Mouse (Mus musculus): ENCODE measurements around the gene Rbm48. TPM values are rescaled to one million over a fixed set of nuclear protein-coding genes. Genes with fewer than 3 reads are reported as not detected.

Gene Rbm48
- 6.4 and 10.9 TPM in 2 replicates for polyA plus RNA-seq (2012; rRNA removed)

GRCm38 (mm10) chr5:3596399-3596766 lies at the start of gene Rbm48:
Gene Rbm48 (minus strand): TSS chr5:3596585.
- no peaks in the 10 kb centered on the region for H3K27me3 ChIP-seq (ENCODE audit: control insufficient read depth, insufficient read depth, low read length)
- H3K27ac ChIP-seq (ENCODE audit: control insufficient read depth, insufficient read depth, low read depth, low read length), result peak within 1 kb of the TSS; percentile 76
- peak within 1 kb of the TSS; percentile 92 for H3K4me3 ChIP-seq (ENCODE audit: control insufficient read depth, low read depth, low read length)
- TF ChIP-seq POLR2A (IDR thresholded peaks at IDR 0.05; ENCODE audit: control insufficient read depth, low read depth, low read length), result no peak
- TF ChIP-seq CTCF (IDR thresholded peaks at IDR 0.05; ENCODE audit: control insufficient read depth, insufficient read depth, insufficient replicate concordance, low read depth, low read length), result peak; percentile 70; the same call in 1 of the 2 replicates
- H3K36me3 ChIP-seq (ENCODE audit: control insufficient read depth, insufficient read depth, low read length), result no peaks in the 10 kb centered on the region
- peaks cover 8% of the 10 kb centered on the region for H3K4me1 ChIP-seq (ENCODE audit: control insufficient read depth, insufficient read depth, low read length)

DNA sequence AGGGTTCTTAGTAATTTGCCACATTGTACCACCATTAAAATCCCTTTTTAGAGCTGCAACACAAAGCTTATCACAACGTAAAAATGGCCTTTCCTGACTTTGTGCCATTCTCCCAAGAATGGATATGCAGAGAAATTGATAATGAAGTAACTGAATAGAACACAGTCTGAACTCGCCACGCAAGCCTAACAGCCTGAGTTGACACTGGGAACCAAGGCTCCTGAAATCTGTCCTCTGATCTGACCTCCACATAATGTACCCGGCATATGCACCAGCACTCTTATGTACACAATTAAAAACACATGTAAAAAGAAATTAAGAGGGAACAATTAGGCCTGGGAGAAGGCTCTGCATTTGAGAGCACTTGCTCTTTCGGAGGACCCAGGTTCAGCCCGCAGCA lies 48.9 kb upstream of the Rbm48 start:
- Histone ChIP-seq H3K27ac (ENCODE audit: control insufficient read depth, insufficient read depth, low read depth, low read length) (no peak overlapping the region), H3K4me1 (ENCODE audit: control insufficient read depth, insufficient read depth, low read length) (peaks cover 2% of the 10 kb centered on the region; the same call in 1 of the 2 replicates), H3K27me3 (ENCODE audit: control insufficient read depth, insufficient read depth, low read length) (no peaks in the 10 kb centered on the region), H3K4me3 (ENCODE audit: control insufficient read depth, low read depth, low read length) (no peak overlapping the region), H3K36me3 (ENCODE audit: control insufficient read depth, insufficient read depth, low read length) (peaks cover 3% of the 10 kb centered on the region; the same call in 1 of the 2 replicates)
- TF ChIP-seq POLR2A (IDR thresholded peaks at IDR 0.05; ENCODE audit: control insufficient read depth, low read depth, low read length), result no peak

GRCm38 (mm10) chr5:3644621-3645020 lies 48.2 kb upstream of the Rbm48 start:
- Histone ChIP-seq H3K27ac (ENCODE audit: control insufficient read depth, insufficient read depth, low read depth, low read length) (no peak overlapping the region), H3K4me3 (ENCODE audit: control insufficient read depth, low read depth, low read length) (no peak overlapping the region), H3K27me3 (ENCODE audit: control insufficient read depth, insufficient read depth, low read length) (no peaks in the 10 kb centered on the region), H3K36me3 (ENCODE audit: control insufficient read depth, insufficient read depth, low read length) (peaks cover 3% of the 10 kb centered on the region; the same call in 1 of the 2 replicates), H3K4me1 (ENCODE audit: control insufficient read depth, insufficient read depth, low read length) (peaks cover 2% of the 10 kb centered on the region; the same call in 1 of the 2 replicates)
- TF ChIP-seq CTCF (IDR thresholded peaks at IDR 0.05; ENCODE audit: control insufficient read depth, insufficient read depth, insufficient replicate concordance, low read depth, low read length) (no peak), POLR2A (IDR thresholded peaks at IDR 0.05; ENCODE audit: control insufficient read depth, low read depth, low read length) (no peak)

GRCm38 (mm10) chr5:3635286-3635685 lies 38.9 kb upstream of the Rbm48 start:
- TF ChIP-seq POLR2A (IDR thresholded peaks at IDR 0.05; ENCODE audit: control insufficient read depth, low read depth, low read length) (no peak), CTCF (IDR thresholded peaks at IDR 0.05; ENCODE audit: control insufficient read depth, insufficient read depth, insufficient replicate concordance, low read depth, low read length) (no peak)
- Histone ChIP-seq H3K4me3 (ENCODE audit: control insufficient read depth, low read depth, low read length) (no peak overlapping the region), H3K4me1 (ENCODE audit: control insufficient read depth, insufficient read depth, low read length) (no peaks in the 10 kb centered on the region), H3K27ac (ENCODE audit: control insufficient read depth, insufficient read depth, low read depth, low read length) (no peak overlapping the region), H3K36me3 (ENCODE audit: control insufficient read depth, insufficient read depth, low read length) (peaks cover 2% of the 10 kb centered on the region; the same call in 1 of the 2 replicates), H3K27me3 (ENCODE audit: control insufficient read depth, insufficient read depth, low read length) (no peaks in the 10 kb centered on the region)

GRCm38 (mm10) chr5:3633951-3634350 lies 37.6 kb upstream of the Rbm48 start:
- Histone ChIP-seq H3K27ac (ENCODE audit: control insufficient read depth, insufficient read depth, low read depth, low read length) (no peak overlapping the region), H3K27me3 (ENCODE audit: control insufficient read depth, insufficient read depth, low read length) (no peaks in the 10 kb centered on the region), H3K36me3 (ENCODE audit: control insufficient read depth, insufficient read depth, low read length) (0 out of 2 replicates have a peak, but pooled peaks cover 2% of the 10 kb centered on the region), H3K4me1 (ENCODE audit: control insufficient read depth, insufficient read depth, low read length) (no peaks in the 10 kb centered on the region), H3K4me3 (ENCODE audit: control insufficient read depth, low read depth, low read length) (no peak overlapping the region)
- TF ChIP-seq POLR2A (IDR thresholded peaks at IDR 0.05; ENCODE audit: control insufficient read depth, low read depth, low read length), result no peak
- no peak for TF ChIP-seq CTCF (IDR thresholded peaks at IDR 0.05; ENCODE audit: control insufficient read depth, insufficient read depth, insufficient replicate concordance, low read depth, low read length)

- TF ChIP-seq POLR2A (IDR thresholded peaks at IDR 0.05; ENCODE audit: control insufficient read depth, low read depth, low read length) (no peak), CTCF (IDR thresholded peaks at IDR 0.05; ENCODE audit: control insufficient read depth, insufficient read depth, insufficient replicate concordance, low read depth, low read length) (no peak)
- H3K27ac ChIP-seq (ENCODE audit: control insufficient read depth, insufficient read depth, low read depth, low read length), result no peak overlapping the region
- H3K27me3 ChIP-seq (ENCODE audit: control insufficient read depth, insufficient read depth, low read length), result no peaks in the 10 kb centered on the region
- no peak overlapping the region for H3K4me3 ChIP-seq (ENCODE audit: control insufficient read depth, low read depth, low read length)
- 0 out of 2 replicates have a peak, but pooled peaks cover 2% of the 10 kb centered on the region for H3K36me3 ChIP-seq (ENCODE audit: control insufficient read depth, insufficient read depth, low read length)
- H3K4me1 ChIP-seq (ENCODE audit: control insufficient read depth, insufficient read depth, low read length), result no peaks in the 10 kb centered on the region
These were observed 36.9 kb upstream of the Rbm48 start for GRCm38 (mm10) chr5:3633315-3633714.

DNA sequence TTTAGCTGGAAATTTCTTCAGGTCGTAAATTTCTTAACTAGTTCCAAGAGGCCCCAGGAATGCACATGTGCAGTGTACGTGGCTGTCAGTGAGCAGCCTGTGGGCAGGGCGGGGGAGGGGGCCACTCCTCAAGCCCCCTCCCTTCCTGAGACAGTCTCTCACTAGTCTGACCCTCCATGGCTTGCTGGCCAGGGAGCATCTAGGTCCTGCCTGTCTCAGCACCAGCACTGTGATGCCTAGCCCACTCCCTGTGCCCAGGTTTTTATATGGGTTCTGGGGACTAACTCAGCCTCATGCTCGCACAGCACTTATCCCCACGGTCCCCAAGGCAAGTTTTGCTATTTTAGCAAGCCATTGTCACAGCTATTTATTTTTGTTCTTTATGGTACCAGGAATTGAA lies 35.9 kb upstream of the Rbm48 start:
- Histone ChIP-seq H3K4me3 (ENCODE audit: control insufficient read depth, low read depth, low read length) (no peak overlapping the region), H3K36me3 (ENCODE audit: control insufficient read depth, insufficient read depth, low read length) (0 out of 2 replicates have a peak, but pooled peaks cover 2% of the 10 kb centered on the region), H3K4me1 (ENCODE audit: control insufficient read depth, insufficient read depth, low read length) (no peaks in the 10 kb centered on the region), H3K27me3 (ENCODE audit: control insufficient read depth, insufficient read depth, low read length) (no peaks in the 10 kb centered on the region), H3K27ac (ENCODE audit: control insufficient read depth, insufficient read depth, low read depth, low read length) (no peak overlapping the region)
- TF ChIP-seq POLR2A (IDR thresholded peaks at IDR 0.05; ENCODE audit: control insufficient read depth, low read depth, low read length) (no peak), CTCF (IDR thresholded peaks at IDR 0.05; ENCODE audit: control insufficient read depth, insufficient read depth, insufficient replicate concordance, low read depth, low read length) (no peak)
